Mouse (Mus musculus) thymus, postnatal 36 days (tissue): ENCODE results near the gene Ccdc39.
A peak's percentile ranks its signal among the peaks of the same experiment; 100 is the strongest.

ENCODE experiments used
- DNase-seq, 2 experiments: peaks; one replicate each; pipeline ENCODE4 v3.0.0; 2022; ENCODE audit warnings: mixed read lengths in 2 of 2

Ccdc39 gene

DNA sequence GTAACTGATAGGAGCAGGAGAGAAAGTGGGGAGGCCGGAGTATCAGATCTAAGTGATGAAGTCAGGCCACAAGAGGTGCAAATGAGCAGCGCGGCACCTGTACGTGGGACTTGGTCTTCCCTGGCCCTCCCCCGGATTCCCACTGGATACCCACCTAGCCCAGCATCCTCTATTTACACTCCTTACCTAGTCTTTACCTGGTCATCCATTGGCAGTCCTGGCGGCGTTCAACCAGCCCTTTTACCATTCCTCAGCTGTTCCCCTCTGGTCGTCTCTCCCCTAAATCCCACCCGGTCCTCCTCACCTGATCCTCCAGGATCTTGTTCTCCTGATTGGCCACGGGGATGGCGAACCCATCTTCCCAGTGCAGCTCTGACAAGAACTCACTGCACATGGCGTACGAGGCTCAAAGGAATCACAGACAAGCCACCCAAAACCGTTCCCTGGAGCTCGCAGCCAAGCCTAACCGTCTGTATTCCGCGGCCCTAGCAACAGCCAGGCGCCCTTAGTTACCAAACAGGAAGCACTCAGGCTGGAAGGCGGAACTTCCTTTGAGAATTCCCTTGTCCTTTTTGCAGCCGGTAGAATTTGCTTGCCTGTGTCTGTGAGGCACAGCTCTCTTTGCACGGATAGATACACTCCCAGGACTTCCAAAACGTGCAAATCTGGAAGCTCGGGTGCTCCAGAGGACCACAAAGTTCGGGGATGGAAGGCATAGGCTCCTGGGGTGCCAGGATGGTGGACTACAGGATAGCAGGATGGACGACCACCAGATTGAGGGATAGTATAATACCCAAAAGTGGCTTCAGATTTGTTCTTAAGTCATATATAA, at the start of gene Ccdc39:
Gene Ccdc39, minus strand, starts transcription at position 510 of the 832 bp plus-strand sequence.
- peak; percentile 51 to 55 for DNase-seq

- DNase-seq, result no peak
Measured at GRCm38 (mm10) chr3:33893433-33893832, 49.3 kb upstream of the Ccdc39 start.

DNA sequence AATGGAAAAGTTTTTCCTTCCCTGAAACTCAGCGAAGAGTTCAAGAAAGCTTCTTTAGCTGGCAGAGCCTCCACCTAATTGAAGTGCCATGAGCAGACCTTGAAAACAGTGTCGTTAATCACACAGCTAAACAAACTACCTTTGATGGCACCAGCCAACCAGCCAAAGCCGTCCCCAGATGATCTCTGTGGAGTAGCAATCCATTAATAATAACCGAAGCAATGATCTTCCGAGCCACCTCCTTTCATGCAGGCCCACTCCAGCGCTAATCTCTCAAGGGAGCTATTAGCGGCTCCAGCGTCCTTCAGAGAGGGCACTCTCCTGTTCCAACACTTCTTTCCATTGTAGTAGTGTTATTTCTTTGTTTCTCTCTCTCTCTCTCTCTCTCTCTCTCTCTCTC, 43.3 kb upstream of the Ccdc39 start:
- DNase-seq, result no peak

DNA sequence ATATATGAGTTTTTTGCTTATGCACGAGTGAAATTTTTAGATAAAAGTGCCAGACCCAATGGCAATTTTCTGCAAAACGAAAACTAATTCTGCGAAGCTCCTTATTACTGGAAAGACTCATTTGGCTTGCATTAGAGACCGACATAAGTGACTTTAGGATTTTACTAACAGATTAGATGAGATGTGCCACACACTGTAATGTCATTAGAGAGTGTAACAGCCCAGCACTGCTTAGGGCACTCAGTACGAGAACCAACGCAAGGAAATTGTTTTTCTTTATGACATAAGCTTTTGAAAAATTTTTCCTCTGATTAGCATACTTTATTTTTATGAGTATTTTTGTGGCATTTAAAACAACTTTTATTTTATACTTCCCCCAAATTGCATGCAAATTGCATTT, 39.0 kb upstream of the Ccdc39 start:
- no peak for DNase-seq

DNA sequence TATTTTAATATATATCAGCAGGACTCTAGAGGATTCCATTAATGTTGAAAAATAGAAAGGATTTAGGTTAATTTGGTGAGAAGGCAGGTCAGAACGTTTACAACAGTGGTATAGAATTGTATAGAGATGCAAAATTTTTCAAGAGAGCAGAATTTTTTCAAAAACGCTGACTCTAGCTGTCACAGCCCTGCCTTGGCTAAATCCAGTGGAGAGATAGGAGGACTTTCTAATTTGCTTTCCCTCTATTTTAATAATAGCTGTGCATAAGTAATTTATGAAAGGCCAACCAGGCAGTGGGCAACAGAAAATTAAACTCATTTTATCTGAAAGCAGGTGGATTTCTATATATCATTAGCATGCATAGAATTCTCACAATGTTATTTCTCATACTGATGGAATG, 38.6 kb upstream of the Ccdc39 start:
- DNase-seq, result no peak

- no peak for DNase-seq
Measured at GRCm38 (mm10) chr3:33878661-33879060, 34.6 kb upstream of the Ccdc39 start.

- no peak for DNase-seq
Measured at GRCm38 (mm10) chr3:33874456-33875286, 30.6 kb upstream of the Ccdc39 start.

DNA sequence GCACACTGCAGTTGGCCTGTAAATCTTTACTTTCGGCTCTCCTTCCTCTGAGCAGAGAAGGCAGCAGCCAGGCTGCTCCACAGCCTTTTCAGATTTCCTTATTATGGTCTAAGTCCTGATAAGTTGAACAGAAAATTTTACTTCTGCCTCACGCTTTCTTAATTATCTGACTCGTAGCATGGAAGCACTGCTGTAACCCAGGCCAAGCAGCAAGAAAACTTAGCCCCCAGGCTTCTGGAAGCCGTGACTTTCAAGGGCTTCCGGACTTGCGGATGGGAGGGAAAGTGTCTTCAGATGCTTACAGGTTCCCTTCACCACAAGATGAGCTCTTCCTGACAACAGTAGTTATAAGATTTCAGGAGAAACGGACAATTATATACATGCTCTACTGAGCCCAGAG, 29.7 kb upstream of the Ccdc39 start:
- DNase-seq, result no peak

GRCm38 (mm10) chr3:33873366-33873765, 29.3 kb upstream of the Ccdc39 start:
- no peak for DNase-seq

DNA sequence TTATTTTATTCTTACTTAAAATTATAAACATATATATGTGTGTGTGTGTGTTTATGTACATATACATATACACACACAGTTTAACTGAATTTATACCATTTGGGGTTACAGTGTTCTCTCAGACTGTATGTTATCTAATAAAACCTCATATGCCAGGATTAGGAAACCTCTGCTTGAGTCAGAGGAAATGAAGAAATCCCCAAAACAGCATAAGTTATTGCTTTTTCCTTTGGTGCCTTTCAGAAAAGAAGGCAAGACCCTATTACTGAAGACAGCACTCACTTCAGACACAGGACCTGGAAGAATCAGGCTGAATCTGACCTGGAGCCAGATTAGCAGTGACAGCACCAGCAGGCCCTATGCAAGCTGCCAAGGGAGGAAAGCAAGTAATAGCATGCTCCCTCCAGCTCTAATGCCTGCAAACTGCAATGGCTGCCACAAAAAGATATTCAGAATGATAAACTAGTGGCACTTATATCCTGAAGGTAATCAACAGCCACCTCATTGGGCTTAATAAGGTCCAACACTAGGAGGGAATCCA, 20.0 kb upstream of the Ccdc39 start:
- no peak for DNase-seq

DNA sequence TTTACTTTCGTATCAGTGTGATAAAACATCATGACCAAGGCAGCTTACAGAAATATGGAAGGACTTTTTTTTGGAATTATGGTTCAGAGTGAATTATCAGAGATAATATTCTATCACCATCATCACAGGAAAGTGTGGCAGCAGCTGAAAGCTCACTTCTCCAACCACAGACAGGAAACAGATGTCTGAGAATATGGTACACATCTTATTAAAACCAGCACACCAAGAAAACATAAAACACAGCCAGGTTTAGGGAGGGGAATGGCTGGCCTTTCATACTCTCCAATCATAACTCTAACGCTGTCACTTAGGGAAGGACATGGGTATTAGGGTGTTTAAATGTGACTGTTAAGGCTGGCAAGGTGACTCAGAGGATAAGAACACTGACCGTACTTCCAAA, 14.8 kb upstream of the Ccdc39 start:
- no peak for DNase-seq

- DNase-seq, result no peak
Measured at GRCm38 (mm10) chr3:33853062-33853461, 9.0 kb upstream of the Ccdc39 start.

- DNase-seq, result no peak
Measured at GRCm38 (mm10) chr3:33850856-33851255, 6.7 kb upstream of the Ccdc39 start.

DNA sequence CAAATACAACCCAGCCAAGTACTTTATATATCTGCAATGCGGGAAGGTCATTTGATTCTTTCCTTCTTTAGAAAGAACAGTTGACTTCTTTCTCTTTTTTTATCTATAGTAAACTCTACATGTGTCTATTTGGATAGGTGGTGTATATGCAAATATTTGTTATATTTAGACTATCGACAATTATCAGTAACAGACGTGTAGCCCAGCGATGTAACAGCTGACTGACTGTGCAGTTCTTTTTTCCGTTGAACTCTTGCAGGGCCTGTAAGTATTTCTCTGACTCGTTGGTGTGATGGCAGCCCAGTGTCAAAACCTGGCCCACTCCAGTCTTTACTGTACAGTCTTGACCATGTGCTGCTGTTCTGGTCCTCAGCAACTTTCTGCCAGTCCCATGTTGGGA, 2.5 kb upstream of the Ccdc39 start:
- DNase-seq, result no peak

DNA sequence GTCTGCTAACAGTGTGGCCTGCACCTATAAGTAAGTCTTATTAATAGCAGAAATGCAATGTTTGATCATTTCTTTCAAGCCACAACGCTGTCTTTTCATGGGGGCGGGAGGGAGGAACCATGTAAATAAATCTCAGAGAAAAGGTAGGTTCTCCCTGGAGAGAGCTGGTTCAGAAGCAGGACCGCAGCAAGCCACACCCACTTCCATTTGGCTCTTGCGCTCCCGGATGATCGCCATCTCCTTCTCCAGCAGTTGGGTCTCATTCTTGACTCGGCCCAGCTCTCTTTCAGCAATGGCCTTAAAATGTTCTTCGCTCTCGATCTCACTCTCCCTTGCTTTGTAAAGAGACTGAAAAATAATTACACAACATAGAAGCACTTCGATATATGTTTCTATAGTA, 5.2 kb downstream of the Ccdc39 start:
- DNase-seq, result no peak

DNA sequence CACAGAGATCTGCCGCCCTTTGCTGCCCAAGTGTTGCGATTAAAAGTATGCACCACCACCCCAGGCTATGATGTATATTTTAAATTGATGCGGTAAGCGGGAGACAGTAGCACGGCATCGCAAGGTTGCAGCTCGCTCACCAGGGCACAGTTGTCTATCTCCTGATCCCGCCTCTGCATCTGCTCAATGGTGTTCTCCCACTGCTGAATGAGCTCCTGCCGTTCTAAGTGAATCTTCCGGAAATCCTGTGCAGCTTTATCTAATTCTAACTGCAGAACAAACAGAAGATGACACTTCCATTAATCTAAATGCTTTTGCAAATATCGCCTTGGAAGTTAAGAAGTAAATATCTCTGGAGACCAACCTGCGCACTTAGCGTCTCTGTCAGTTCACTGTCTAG, 7.5 kb downstream of the Ccdc39 start:
- DNase-seq, result no peak

DNA sequence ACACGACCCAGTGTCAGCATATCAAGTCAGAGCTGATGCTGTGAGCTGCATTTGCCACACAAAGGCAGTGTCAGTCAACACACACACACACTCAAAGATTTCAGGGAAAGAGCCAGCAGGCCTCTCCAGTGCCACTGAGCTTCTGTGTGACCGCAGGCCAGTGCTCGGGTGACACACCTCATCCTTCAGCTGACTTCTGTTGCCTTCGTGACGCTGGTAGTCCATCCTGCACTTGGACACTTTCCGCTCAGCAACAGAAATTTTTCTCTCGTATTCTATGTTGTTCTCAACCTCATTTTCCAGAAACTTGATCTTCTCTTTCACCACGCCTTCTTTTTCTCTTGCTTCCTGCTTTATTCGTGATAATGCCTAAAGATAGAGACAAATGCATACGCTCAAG, 11.8 kb downstream of the Ccdc39 start:
- no peak for DNase-seq

DNA sequence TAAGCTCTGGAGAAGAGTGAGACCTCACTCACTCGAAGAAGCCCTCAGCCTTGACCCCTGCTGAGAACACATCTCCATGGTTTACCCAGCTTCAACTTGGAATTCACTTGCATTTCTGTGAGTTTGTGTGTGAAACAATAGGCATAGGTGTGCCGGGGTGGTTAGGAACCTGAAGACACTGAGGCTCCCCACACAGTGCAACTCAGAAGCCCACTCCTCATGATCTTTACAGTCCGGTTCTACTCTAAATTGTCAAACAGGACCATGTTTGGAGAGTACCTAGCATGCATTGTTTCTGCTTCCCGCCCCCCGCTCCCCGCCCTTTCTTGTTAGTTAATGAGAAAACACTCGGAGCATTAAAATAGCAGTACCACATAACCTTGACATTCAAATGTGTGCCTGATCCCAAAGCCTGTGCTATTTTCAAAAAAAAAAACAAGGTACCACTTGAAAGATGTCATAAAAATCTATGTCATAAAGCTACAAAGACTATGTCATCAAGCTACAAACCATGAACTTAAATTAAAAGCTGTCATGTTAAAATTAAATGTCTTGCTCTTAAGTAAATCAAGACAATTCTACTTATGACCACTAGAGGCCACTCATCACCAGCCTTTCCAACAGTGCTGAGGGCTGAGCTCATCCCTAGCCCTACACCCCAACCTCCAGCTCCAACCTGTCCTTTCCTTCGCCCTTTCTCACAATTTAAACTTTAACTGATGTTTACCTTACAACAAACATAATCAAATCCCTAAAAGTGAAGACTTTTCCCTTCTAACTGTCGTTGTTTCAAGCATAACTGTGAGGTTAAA, 19.8 kb downstream of the Ccdc39 start:
- no peak for DNase-seq

- no peak for DNase-seq
Measured at GRCm38 (mm10) chr3:33807151-33807550, 37.0 kb downstream of the Ccdc39 start.

DNA sequence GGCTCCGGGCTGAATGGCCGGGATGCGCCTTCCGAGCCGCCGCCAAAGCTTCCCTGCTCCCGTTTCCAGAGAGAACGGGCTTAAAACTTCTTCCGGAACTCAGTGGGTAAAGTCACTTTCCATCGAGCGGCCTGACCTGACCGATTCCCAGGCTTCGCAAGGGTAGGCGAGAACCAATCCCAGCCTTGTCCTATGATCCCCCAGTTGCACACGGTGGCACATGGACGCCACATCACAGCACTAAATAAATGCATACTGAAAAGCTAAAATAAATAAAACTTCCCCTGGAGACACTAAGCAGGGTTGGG, 43.6 kb downstream of the Ccdc39 start:
- no peak for DNase-seq

DNA sequence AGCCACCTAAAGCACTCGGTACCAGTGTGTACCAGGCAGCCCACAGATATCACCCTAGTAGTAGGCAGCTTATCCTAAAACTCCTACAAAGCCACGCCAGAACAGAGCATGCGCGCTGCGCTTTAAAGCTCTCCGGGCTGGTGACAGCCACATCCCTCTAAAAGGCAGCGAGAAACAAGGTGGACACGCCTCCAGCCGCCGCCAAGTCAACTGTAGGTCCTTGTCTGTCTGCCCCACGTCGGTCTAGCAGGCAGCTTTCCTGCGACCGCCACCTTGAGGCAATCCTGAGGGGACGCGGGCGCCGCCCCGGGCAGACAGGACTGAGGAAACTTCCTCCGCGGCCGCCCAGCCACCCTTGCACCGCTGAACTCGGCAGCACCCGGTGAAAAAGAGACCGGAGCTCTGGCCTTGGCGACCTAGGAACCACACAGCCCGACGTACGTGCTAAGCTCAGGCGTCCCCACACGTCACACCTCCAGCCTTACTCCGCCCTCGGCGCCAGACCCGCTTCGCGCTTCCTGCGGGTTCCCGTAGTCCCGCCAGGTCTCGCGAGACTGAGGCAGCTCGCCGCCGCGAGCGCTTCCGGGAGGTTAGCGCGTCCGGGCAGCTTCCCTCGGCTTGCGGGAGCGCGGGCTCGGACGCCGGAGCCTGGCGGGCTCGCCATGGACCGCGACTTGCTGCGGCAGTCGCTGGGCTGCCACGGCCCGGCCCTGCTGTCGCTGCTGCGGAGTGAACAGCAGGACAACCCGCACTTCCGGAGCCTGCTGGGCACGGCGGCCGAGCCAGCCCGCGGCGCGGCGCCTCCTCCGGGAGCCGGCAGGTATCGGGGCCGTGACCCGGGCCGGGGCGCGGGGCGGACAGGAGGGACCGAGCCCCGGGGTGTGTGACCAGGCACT, 44.2 kb downstream of the Ccdc39 start, which contains the start of gene Ttc14:
Gene Ttc14, plus strand, starts transcription at position 216 of the 896 bp plus-strand sequence.
- DNase-seq, result peak; percentile 98

GRCm38 (mm10) chr3:33790975-33791374, 53.1 kb downstream of the Ccdc39 start:
- DNase-seq, result no peak
